In genomic region chr5:129063792-129064087, GRCm38 (mm10) we compare ENCODE assay signal across 7 mouse cellular contexts. TPM values are rescaled to one million over a fixed set of nuclear protein-coding genes. Genes with fewer than 3 reads are reported as not detected.
A peak's percentile ranks its signal among the peaks of the same experiment; 100 is the strongest.
DNase-seq lines count a peak whose midpoint lies in the region; ATAC-seq lines count a peak whose summit lies in the region.

No protein-coding gene starts in this region.

- peaks cover 10% of the 10 kb centered on the region for H3K27me3 ChIP-seq in lung, embryonic 15.5 days
- H3K27me3 ChIP-seq in forebrain, embryonic 14.5 days (replicated peaks; ENCODE audit: control insufficient read depth, insufficient read depth, low read length): no peaks in the 10 kb centered on the region
- H3K27me3 ChIP-seq in limb, embryonic 10.5 days (ENCODE audit: low read depth, poor library complexity, severe bottlenecking): peaks cover 29% of the 10 kb centered on the region
- H3K27me3 ChIP-seq in stomach, embryonic 15.5 days (replicated peaks): peaks cover 6% of the 10 kb centered on the region; the same call in 1 of the 2 replicates

- H3K9ac ChIP-seq in lung, embryonic 15.5 days: no peak overlapping the region
- H3K9ac ChIP-seq in forebrain, embryonic 14.5 days (ENCODE audit: low read length): peak overlapping the region; percentile 26
- H3K9ac ChIP-seq in stomach, embryonic 15.5 days: no peak overlapping the region

- ATAC-seq in lung, embryonic 15.5 days (ENCODE audit: borderline replicate concordance, extremely low read depth, low FRiP score, low TSS enrichment): no peak
- peak; percentile 19; the same call in 1 of the 2 replicates for ATAC-seq in forebrain, embryonic 14.5 days
- ATAC-seq in stomach, embryonic 15.5 days (ENCODE audit: insufficient read depth, low FRiP score, low read depth): no peak

- no peaks in the 10 kb centered on the region for H3K36me3 ChIP-seq in lung, embryonic 15.5 days
- H3K36me3 ChIP-seq in forebrain, embryonic 14.5 days (ENCODE audit: control insufficient read depth, insufficient read depth, low read length): no peaks in the 10 kb centered on the region
- no peaks in the 10 kb centered on the region for H3K36me3 ChIP-seq in limb, embryonic 10.5 days
- H3K36me3 ChIP-seq in stomach, embryonic 15.5 days: no peaks in the 10 kb centered on the region

- DNase-seq in lung, postnatal 25 days (ENCODE audit: low spot score): no peak
- DNase-seq in forebrain, embryonic 14.5 days (ENCODE audit: low spot score): no peak
- DNase-seq in limb, embryonic 10.5 days (ENCODE audit: low spot score): peak; percentile 38
- no peak for DNase-seq in right cerebral cortex, postnatal 4 days
- no peak for DNase-seq in retina, embryonic 14.5 days (ENCODE audit: low spot score)

- 24% methylated on average over 8 of the region's 8 CpGs for WGBS in lung, embryonic 15.5 days
- WGBS in forebrain, embryonic 14.5 days: 59% methylated on average over 8 of the region's 8 CpGs
- 45% methylated on average over 8 of the region's 8 CpGs for WGBS in limb, embryonic 10.5 days
- WGBS in stomach, embryonic 15.5 days: 25% methylated on average over 8 of the region's 8 CpGs

- H3K9me3 ChIP-seq in lung, embryonic 15.5 days: no peaks in the 10 kb centered on the region
- H3K9me3 ChIP-seq in forebrain, embryonic 14.5 days (replicated peaks; ENCODE audit: control insufficient read depth, low read length): no peaks in the 10 kb centered on the region
- no peaks in the 10 kb centered on the region for H3K9me3 ChIP-seq in limb, embryonic 10.5 days (replicated peaks)
- H3K9me3 ChIP-seq in stomach, embryonic 15.5 days: no peaks in the 10 kb centered on the region

- no peak overlapping the region for H3K27ac ChIP-seq in lung, embryonic 15.5 days
- no peak overlapping the region for H3K27ac ChIP-seq in forebrain, embryonic 14.5 days (ENCODE audit: low read depth, low read length)
- no peak overlapping the region for H3K27ac ChIP-seq in limb, embryonic 10.5 days
- no peak overlapping the region for H3K27ac ChIP-seq in stomach, embryonic 15.5 days

- 0 out of 2 replicates have a peak overlapping the region, but pooled peaks have one; percentile 7 for H3K4me3 ChIP-seq in lung, embryonic 15.5 days
- peak overlapping the region; percentile 5; the same call in 1 of the 2 replicates for H3K4me3 ChIP-seq in forebrain, embryonic 14.5 days (ENCODE audit: low read depth, low read length)
- peak overlapping the region; percentile 31; the same call in 1 of the 2 replicates for H3K4me3 ChIP-seq in limb, embryonic 10.5 days
- peak overlapping the region; percentile 23; the same call in 1 of the 2 replicates for H3K4me3 ChIP-seq in stomach, embryonic 15.5 days (replicated peaks)

- H3K4me1 ChIP-seq in lung, embryonic 15.5 days: peaks cover 14% of the 10 kb centered on the region
- H3K4me1 ChIP-seq in forebrain, embryonic 14.5 days (ENCODE audit: control insufficient read depth, insufficient read depth, low read length): peaks cover 3% of the 10 kb centered on the region; the same call in 1 of the 2 replicates
- H3K4me1 ChIP-seq in limb, embryonic 10.5 days: peaks cover 16% of the 10 kb centered on the region
- H3K4me1 ChIP-seq in stomach, embryonic 15.5 days: peaks cover 18% of the 10 kb centered on the region

- peak overlapping the region; percentile 48 for H3K4me2 ChIP-seq in lung, embryonic 15.5 days
- H3K4me2 ChIP-seq in forebrain, embryonic 14.5 days (ENCODE audit: low read length): peak overlapping the region; percentile 44
- peak overlapping the region; percentile 53 for H3K4me2 ChIP-seq in stomach, embryonic 15.5 days

RNA-seq across cellular contexts. Expression of gene Adgrd1, which starts 32.8 kb away (rescaled TPM):
- 0.86 and 1.3 TPM in 2 replicates for polyA plus RNA-seq in lung, embryonic 15.5 days (2015; fragmentation: Nextera tagmentation; extraction: Ambion mirVana)
- polyA plus RNA-seq in forebrain, embryonic 14.5 days (2014; fragmentation: Nextera tagmentation; extraction: Ambion mirVana): 0.12 and 0.15 TPM in 2 replicates
- polyA plus RNA-seq in limb, embryonic 10.5 days (2016; fragmentation: Nextera tagmentation; extraction: Ambion mirVana): 0.06 TPM in 1 of 2 replicates, not detected in the other
- polyA plus RNA-seq in stomach, embryonic 15.5 days (2015; fragmentation: Nextera tagmentation; extraction: Ambion mirVana): 3.1 and 3.3 TPM in 2 replicates

RNA-seq across cellular contexts. Expression of gene Ran, which starts 43.9 kb away (rescaled TPM):
- 634 and 683 TPM in 2 replicates for polyA plus RNA-seq in lung, embryonic 15.5 days (2015; fragmentation: Nextera tagmentation; extraction: Ambion mirVana)
- 595 and 632 TPM in 2 replicates for polyA plus RNA-seq in forebrain, embryonic 14.5 days (2014; fragmentation: Nextera tagmentation; extraction: Ambion mirVana)
- polyA plus RNA-seq in limb, embryonic 10.5 days (2016; fragmentation: Nextera tagmentation; extraction: Ambion mirVana): 933 and 1,138 TPM in 2 replicates
- polyA plus RNA-seq in stomach, embryonic 15.5 days (2015; fragmentation: Nextera tagmentation; extraction: Ambion mirVana): 518 and 547 TPM in 2 replicates

RNA-seq across cellular contexts. Expression of gene Stx2, which starts 55.4 kb away (rescaled TPM):
- polyA plus RNA-seq in lung, embryonic 15.5 days (2015; fragmentation: Nextera tagmentation; extraction: Ambion mirVana): 24.9 and 28.3 TPM in 2 replicates
- polyA plus RNA-seq in forebrain, embryonic 14.5 days (2014; fragmentation: Nextera tagmentation; extraction: Ambion mirVana): 13.9 and 16.9 TPM in 2 replicates
- 17.5 and 26.2 TPM in 2 replicates for polyA plus RNA-seq in limb, embryonic 10.5 days (2016; fragmentation: Nextera tagmentation; extraction: Ambion mirVana)
- 26.3 and 34.6 TPM in 2 replicates for polyA plus RNA-seq in stomach, embryonic 15.5 days (2015; fragmentation: Nextera tagmentation; extraction: Ambion mirVana)
